Mouse (Mus musculus): ENCODE data around the gene Zfp446.

GRCm38 (mm10) chr7:13001584-13001983 lies 23.9 kb downstream of the Zfp446 start:
- TF ChIP-seq GATA1 (IDR thresholded peaks at IDR 0.05; ENCODE audit: low read length), result no peak
- TF ChIP-seq TAL1 (IDR thresholded peaks at IDR 0.05; ENCODE audit: low read length), result no peak
